Mouse (Mus musculus) heart, embryonic 14.5 days (tissue): ENCODE measurements around the gene Tex52. TPM values are rescaled to one million over a fixed set of nuclear protein-coding genes. Genes with fewer than 3 reads are reported as not detected.

ENCODE experiments used
- ATAC-seq: fragments of 200-750 bp; cut with Nextera tagmentation; 2 replicates; pipeline ENCODE4 v1.8.0; 2017; ENCODE audit warnings: low read depth, moderate TSS enrichment; ENCODE audit not compliant: insufficient number of reproducible peaks, insufficient read depth, low FRiP score
- H3K27ac ChIP-seq, 2 experiments: fragments of 200-500 bp in 1 of 2; fragments of 300-500 bp in 1 of 2; sonication (generic) in 1 of 2; replicated peaks in 1 of 2; 2 replicates each; pipeline ENCODE4 v1.5.1; 2012 to 2014; ENCODE audit warnings: low read depth in 2 of 2, low read length in 2 of 2, control low read depth in 1 of 2, mild to moderate bottlenecking in 1 of 2, mixed read lengths in 1 of 2; ENCODE audit not compliant: control insufficient read depth in 1 of 2, insufficient read depth in 1 of 2
- H3K27me3 ChIP-seq: fragments of 300-500 bp; sonication (generic); 2 replicates; pipeline ENCODE4 v1.6.1; 2014; ENCODE audit warnings: mild to moderate bottlenecking, low read length, control low read depth; ENCODE audit not compliant: control insufficient read depth, insufficient read depth
- H3K36me3 ChIP-seq: fragments of 300-500 bp; sonication (generic); 2 replicates; pipeline ENCODE4 v1.6.1; 2014; ENCODE audit warnings: mild to moderate bottlenecking, control low read depth, low read length, mixed read lengths; ENCODE audit not compliant: control insufficient read depth, insufficient read depth
- H3K4me1 ChIP-seq, 2 experiments: fragments of 200-500 bp in 1 of 2; fragments of 300-500 bp in 1 of 2; sonication (generic) in 1 of 2; 2 replicates each; pipeline ENCODE4 v1.6.1; 2012 to 2014; ENCODE audit warnings: low read length in 2 of 2, control low read depth in 1 of 2, mixed read lengths in 1 of 2; ENCODE audit not compliant: control insufficient read depth in 2 of 2, insufficient read depth in 2 of 2
- H3K4me2 ChIP-seq: fragments of 300-500 bp; sonication (generic); 2 replicates; pipeline ENCODE4 v1.6.1; 2014; ENCODE audit warnings: mild to moderate bottlenecking, low read length
- H3K4me3 ChIP-seq, 2 experiments: fragments of 200-500 bp in 1 of 2; fragments of 300-500 bp in 1 of 2; sonication (generic) in 1 of 2; 2 replicates each; pipeline ENCODE4 v1.5.1; 2012 to 2014; ENCODE audit warnings: low read length in 2 of 2, mild to moderate bottlenecking in 2 of 2, control low read depth in 1 of 2, low read depth in 1 of 2, moderate library complexity in 1 of 2; ENCODE audit not compliant: control insufficient read depth in 1 of 2, insufficient read depth in 1 of 2
- H3K9ac ChIP-seq: fragments of 300-500 bp; sonication (generic); 2 replicates; pipeline ENCODE4 v1.6.1; 2014; ENCODE audit warnings: mild to moderate bottlenecking, low read length
- H3K9me3 ChIP-seq: fragments of 300-500 bp; sonication (generic); 2 replicates; pipeline ENCODE4 v1.6.1; 2016; ENCODE audit warnings: low read length, control low read depth; ENCODE audit not compliant: control insufficient read depth
- WGBS: fragments of 180-500 bp; shearing (Covaris S2); extraction: QIAGEN DNeasy Blood & Tissue Kit; methylation state at CpG from one replicate; pipeline ENCODE4 v1.1.7; 2014; 5-methylcytosine and 5-hydroxymethylcytosine counted together
- polyA plus RNA-seq: library from polyadenylated mRNA; unstranded; fragments of >200 nt; fragmentation: Nextera tagmentation; extraction: Ambion mirVana; gene quantifications from 2 replicates; pipeline ENCODE4 v1.2.1, GENCODE M21; 2014

Tex52 gene
- polyA plus RNA-seq, 1 experiment from 2014 or later, result 0.15 TPM

DNA sequence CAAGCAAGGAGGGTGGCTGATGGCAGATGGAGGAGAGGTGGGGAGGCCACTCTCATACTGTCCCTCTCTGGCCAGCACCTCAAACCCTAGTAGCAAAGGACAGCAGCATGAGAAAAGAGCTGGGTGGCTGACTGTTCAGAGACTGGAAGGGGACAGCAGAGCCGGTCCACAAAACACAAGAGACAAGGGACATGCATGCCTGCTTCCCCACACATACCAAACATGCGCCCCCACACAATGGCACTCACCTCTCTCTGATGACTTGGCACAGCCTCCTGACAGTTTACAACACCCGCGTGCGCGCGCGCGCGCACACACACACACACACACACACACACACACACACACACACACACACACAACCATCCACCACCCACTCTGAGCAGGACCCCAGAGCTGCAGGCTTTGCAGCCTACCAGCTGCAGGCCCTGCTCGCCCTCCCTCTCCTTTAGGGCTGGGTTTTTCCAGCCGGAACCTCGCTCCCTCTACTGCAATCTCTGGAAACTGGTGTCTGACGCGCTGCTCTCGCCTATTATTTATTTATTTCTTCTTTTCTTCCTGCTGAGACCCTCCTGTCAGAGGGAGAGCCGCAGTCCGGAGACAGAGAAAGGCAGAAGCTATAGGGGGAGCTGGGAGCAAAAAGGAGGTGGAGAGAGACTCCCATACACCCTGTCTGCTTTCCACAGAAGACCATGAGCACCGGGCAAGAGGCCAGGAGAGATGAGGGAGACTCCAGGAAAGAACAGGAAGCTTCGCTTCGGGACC, 24.3 kb downstream of the Tex52 start:
- H3K36me3 ChIP-seq, result no peaks in the 10 kb centered on the region
- H3K4me1 ChIP-seq, result peaks cover 5 to 13% of the 10 kb centered on the region in 2 experiments; a peak in 3 of 4 replicates
- ATAC-seq, result peak; percentile 51
- peak overlapping the region; percentile 53 for H3K4me2 ChIP-seq
- peak overlapping the region; percentile 42 for H3K9ac ChIP-seq
- H3K4me3 ChIP-seq, result peak overlapping the region; percentile 10 to 23; a peak in 2 of 4 replicates
- H3K27me3 ChIP-seq, result no peaks in the 10 kb centered on the region
- WGBS, result 28% methylated on average over 19 of the region's 21 CpGs
- no peaks in the 10 kb centered on the region for H3K9me3 ChIP-seq
- H3K27ac ChIP-seq, result no peak overlapping the region

DNA sequence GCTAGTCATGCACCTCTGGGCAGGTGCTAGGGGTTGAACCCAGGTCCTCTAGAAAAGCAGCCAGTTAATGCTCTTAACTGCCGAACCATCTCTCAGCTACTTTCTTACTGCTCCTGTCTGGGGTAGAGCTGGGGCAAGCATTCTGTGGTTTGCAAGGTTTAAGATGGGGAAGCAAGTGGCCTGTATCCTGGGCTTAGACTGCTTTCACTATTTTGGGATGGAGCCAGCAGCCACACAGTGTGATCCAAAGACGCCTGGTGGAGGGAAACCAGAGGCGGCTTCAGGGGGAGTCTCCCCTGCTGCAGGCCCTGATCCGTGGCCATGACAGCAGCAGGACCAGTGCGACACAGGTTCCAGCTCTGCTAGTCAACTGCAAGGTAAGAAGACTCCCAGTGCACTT, 29.5 kb downstream of the Tex52 start:
- no peaks in the 10 kb centered on the region for H3K27me3 ChIP-seq
- peak overlapping the region; percentile 0; the same call in 1 of the 2 replicates for H3K9ac ChIP-seq
- H3K4me3 ChIP-seq, result no peak overlapping the region
- peaks cover 32% of the 10 kb centered on the region for H3K36me3 ChIP-seq
- no peak for ATAC-seq
- no peaks in the 10 kb centered on the region for H3K9me3 ChIP-seq
- no peak overlapping the region for H3K4me2 ChIP-seq
- H3K4me1 ChIP-seq, result peaks cover 2 to 9% of the 10 kb centered on the region in 2 experiments; a peak in 3 of 4 replicates
- WGBS, result 35% methylated on average over 5 of the region's 5 CpGs
- H3K27ac ChIP-seq, result no peak overlapping the region

DNA sequence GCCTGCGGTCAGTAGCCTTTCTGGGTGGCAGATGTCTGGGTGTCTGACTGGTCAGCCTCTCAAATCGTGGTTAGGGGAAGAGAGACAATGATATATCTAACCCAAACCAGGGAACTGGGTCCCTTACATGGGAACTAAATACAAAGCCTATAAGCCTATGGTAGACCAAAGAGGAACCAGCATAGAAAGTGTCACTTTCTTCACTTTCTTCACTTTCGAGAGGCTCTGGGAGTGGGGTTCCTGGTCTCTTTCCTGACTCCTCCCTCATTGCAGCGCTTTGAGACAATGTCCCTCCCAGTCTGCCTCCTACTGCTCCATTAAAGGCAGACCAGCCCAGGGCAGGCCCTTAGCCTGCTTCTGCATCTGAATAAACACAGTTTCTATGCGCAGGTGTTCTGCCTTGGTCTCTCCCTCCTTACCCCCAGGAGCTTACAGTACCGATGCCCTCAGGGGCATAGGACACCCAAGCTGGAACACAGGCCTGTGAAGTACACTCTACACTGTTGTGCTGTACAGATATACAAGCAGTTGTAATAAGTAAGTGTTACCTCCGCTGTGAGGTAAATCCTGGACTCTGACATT, 33.4 kb downstream of the Tex52 start:
- H3K27ac ChIP-seq, result no peak overlapping the region
- no peak overlapping the region for H3K9ac ChIP-seq
- no peak overlapping the region for H3K4me3 ChIP-seq
- no peaks in the 10 kb centered on the region for H3K27me3 ChIP-seq
- ATAC-seq, result no peak
- H3K4me1 ChIP-seq, result peaks cover 0 to 3% of the 10 kb centered on the region in 2 experiments; a peak in 1 of 4 replicates
- H3K9me3 ChIP-seq, result no peaks in the 10 kb centered on the region
- H3K36me3 ChIP-seq, result peaks cover 68% of the 10 kb centered on the region
- H3K4me2 ChIP-seq, result no peak overlapping the region
- WGBS, result 87% methylated on average over 7 of the region's 7 CpGs

DNA sequence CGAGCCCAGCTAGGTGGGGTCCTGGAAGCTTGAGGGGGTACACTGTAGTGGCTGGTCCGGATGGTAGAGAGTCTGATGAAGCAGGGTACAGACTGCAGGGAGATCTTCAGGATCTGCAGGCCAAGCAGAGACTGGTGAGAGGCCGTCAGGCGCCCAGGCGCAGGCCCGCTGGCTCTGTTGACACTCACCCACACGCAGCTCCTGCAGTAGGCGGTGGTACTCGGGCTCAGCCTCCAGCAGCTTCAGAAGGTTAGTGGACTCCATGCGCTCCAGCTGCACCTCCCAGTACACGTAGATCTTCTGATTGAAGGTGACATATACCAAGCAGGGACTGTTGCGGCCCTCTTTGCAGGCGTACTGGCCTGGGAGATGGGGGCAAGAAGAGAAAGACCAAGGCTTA, 35.0 kb downstream of the Tex52 start:
- ATAC-seq, result no peak
- H3K4me3 ChIP-seq, result no peak overlapping the region
- H3K4me2 ChIP-seq, result no peak overlapping the region
- no peak overlapping the region for H3K27ac ChIP-seq
- no peaks in the 10 kb centered on the region for H3K9me3 ChIP-seq
- peaks cover 75% of the 10 kb centered on the region for H3K36me3 ChIP-seq
- H3K27me3 ChIP-seq, result no peaks in the 10 kb centered on the region
- 93% methylated on average over 13 of the region's 13 CpGs for WGBS
- no peak overlapping the region for H3K9ac ChIP-seq
- no peaks in the 10 kb centered on the region for H3K4me1 ChIP-seq

GRCm38 (mm10) chr6:128411115-128411514, 35.9 kb downstream of the Tex52 start:
- H3K9ac ChIP-seq, result no peak overlapping the region
- H3K4me3 ChIP-seq, result no peak overlapping the region
- no peak overlapping the region for H3K4me2 ChIP-seq
- H3K27ac ChIP-seq, result no peak overlapping the region
- no peak for ATAC-seq
- no peaks in the 10 kb centered on the region for H3K4me1 ChIP-seq
- peaks cover 74% of the 10 kb centered on the region for H3K36me3 ChIP-seq
- 22% methylated on average over 3 of the region's 3 CpGs for WGBS
- H3K9me3 ChIP-seq, result no peaks in the 10 kb centered on the region
- H3K27me3 ChIP-seq, result no peaks in the 10 kb centered on the region

DNA sequence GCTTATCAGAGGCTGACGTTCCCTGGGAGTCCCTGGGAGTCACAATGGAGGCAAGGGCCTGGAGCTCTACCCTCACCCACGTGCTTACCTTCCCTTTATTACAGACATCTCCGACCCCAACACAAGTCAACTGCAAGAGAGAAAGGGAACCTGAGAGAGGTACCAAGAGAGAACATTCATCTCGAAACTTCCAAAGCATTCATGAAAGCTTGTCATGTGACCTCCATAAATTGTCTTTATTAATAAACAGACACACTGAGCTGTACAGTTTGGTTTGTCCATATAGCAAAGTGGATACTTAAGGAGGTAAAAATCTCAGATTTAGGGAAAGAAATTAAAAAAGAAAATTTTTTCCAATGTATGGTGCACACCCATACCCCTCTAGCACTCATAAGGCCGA, 40.9 kb downstream of the Tex52 start:
- Histone ChIP-seq H3K4me1 (no peaks in the 10 kb centered on the region), H3K27me3 (no peaks in the 10 kb centered on the region), H3K9ac (no peak overlapping the region), H3K36me3 (peaks cover 33% of the 10 kb centered on the region), H3K4me2 (no peak overlapping the region), H3K27ac (no peak overlapping the region), H3K9me3 (no peaks in the 10 kb centered on the region), H3K4me3 (no peak overlapping the region)
- no peak for ATAC-seq
- WGBS, result 85% methylated on average over 5 of the region's 5 CpGs

- no peak overlapping the region for H3K4me2 ChIP-seq
- ATAC-seq, result no peak
- no peaks in the 10 kb centered on the region for H3K4me1 ChIP-seq
- H3K27ac ChIP-seq, result no peak overlapping the region
- no peaks in the 10 kb centered on the region for H3K9me3 ChIP-seq
- no peaks in the 10 kb centered on the region for H3K27me3 ChIP-seq
- 96% methylated on average over 1 of the region's 1 CpGs for WGBS
- H3K36me3 ChIP-seq, result peaks cover 13% of the 10 kb centered on the region
- H3K4me3 ChIP-seq, result no peak overlapping the region
- no peak overlapping the region for H3K9ac ChIP-seq
Observed at GRCm38 (mm10) chr6:128418076-128418475, 42.8 kb downstream of the Tex52 start.
